Mouse (Mus musculus) midbrain, postnatal 0 days (tissue): ENCODE measurements around the gene Fcnb. TPM values are rescaled to one million over a fixed set of nuclear protein-coding genes. Genes with fewer than 3 reads are reported as not detected.

ENCODE experiments used
- ATAC-seq: fragments of 200-750 bp; cut with Nextera tagmentation; 2 replicates; pipeline ENCODE4 v1.8.0; 2017; ENCODE audit warnings: moderate number of reproducible peaks, mild to moderate bottlenecking, moderate TSS enrichment, moderate library complexity; ENCODE audit not compliant: low FRiP score
- DNase-seq: peaks from one replicate; pipeline ENCODE4 v3.0.0-alpha.2; 2015; ENCODE audit warnings: low spot score
- H3K27ac ChIP-seq: fragments of 300-500 bp; sonication (generic); 2 replicates; pipeline ENCODE4 v1.5.1; 2014; ENCODE audit warnings: low read depth, mild to moderate bottlenecking, low read length, mixed read lengths
- H3K27me3 ChIP-seq: fragments of 300-500 bp; sonication (generic); 2 replicates; pipeline ENCODE4 v1.6.1; 2014; ENCODE audit warnings: low read length, control low read depth, mixed read lengths; ENCODE audit not compliant: insufficient read depth
- H3K36me3 ChIP-seq: fragments of 300-500 bp; sonication (generic); 2 replicates; pipeline ENCODE4 v1.6.1; 2014; ENCODE audit warnings: low read length, control low read depth, mixed read lengths; ENCODE audit not compliant: insufficient read depth
- H3K4me1 ChIP-seq: fragments of 300-500 bp; sonication (generic); 2 replicates; pipeline ENCODE4 v1.6.1; 2014; ENCODE audit warnings: mild to moderate bottlenecking, control low read depth, antibody characterized with exemption, low read length, mixed read lengths; ENCODE audit not compliant: insufficient read depth
- H3K4me2 ChIP-seq: fragments of 300-500 bp; sonication (generic); 2 replicates; pipeline ENCODE4 v1.6.1; 2014; ENCODE audit warnings: low read depth, mild to moderate bottlenecking, low read length, mixed read lengths; ENCODE audit not compliant: poor library complexity, severe bottlenecking
- H3K4me3 ChIP-seq: fragments of 300-500 bp; sonication (generic); 2 replicates; pipeline ENCODE4 v1.5.1; 2014; ENCODE audit warnings: low read depth, mild to moderate bottlenecking, low read length, moderate library complexity
- H3K9ac ChIP-seq: fragments of 300-500 bp; sonication (generic); replicated peaks from 2 replicates; pipeline ENCODE4 v1.6.1; 2014; ENCODE audit warnings: mild to moderate bottlenecking, low read length, moderate library complexity, mixed read lengths; ENCODE audit not compliant: poor library complexity, severe bottlenecking
- H3K9me3 ChIP-seq: fragments of 300-500 bp; sonication (generic); 2 replicates; pipeline ENCODE4 v1.6.1; 2016; ENCODE audit warnings: low read length, control low read depth
- CTCF ChIP-seq: IDR thresholded peaks from 2 replicates; pipeline ENCODE4 v1.5.1; 2016; ENCODE audit warnings: antibody characterized with exemption, mild to moderate bottlenecking
- WGBS: fragments of 180-500 bp; shearing (Covaris S2); extraction: QIAGEN DNeasy Blood & Tissue Kit; methylation state at CpG from one replicate; pipeline ENCODE4 v1.1.7; 2014; 5-methylcytosine and 5-hydroxymethylcytosine counted together
- polyA plus RNA-seq: library from polyadenylated mRNA; unstranded; fragments of >200 nt; fragmentation: Nextera tagmentation; extraction: Ambion mirVana; gene quantifications from 2 replicates; pipeline ENCODE4 v1.2.1, GENCODE M21; 2015
- total RNA-seq: library from RNA; depleted of rRNA; stranded (reverse); fragments of >200 nt; gene quantifications from 2 replicates; pipeline ENCODE4 v1.2.3, GENCODE M21; 2014

Gene Fcnb
- total and polyA plus RNA-seq, 2 experiments from 2014 or later = not detected

DNA sequence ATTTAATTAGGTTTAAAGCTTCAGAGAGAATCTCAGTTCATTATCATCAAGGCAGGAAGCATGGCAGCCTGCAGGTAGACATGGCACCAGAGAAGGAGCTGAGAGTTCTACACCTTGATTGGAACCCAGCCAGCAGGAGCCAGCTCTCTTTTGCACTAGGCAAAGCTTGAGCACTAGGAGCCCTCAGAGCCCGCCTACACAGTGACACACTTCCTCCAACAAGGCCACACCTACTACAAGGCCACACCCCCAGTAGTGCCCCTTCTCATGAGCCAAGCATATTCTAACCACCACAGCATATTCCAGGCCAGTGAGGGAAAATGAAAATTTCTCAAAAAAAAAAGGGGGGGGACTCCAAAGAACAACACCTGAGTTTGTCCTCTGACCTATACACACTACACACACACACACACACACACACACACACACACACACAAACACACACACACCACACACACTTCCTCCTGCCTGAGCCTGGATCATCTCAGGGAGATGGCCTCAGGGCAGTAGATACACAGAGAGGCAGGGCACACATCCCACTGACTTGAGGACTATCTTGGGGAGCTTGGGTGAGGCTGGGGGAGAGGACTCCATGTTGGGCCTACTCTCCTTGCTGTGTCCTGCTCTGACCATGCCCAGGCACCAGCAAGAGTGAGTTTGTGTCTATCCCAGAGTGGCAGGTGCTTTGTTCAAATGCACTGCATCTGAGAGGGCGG, 16.7 kb downstream of the Fcnb start:
- peak; percentile 38 for DNase-seq
- H3K9ac ChIP-seq = no peak overlapping the region
- H3K4me1 ChIP-seq = 0 out of 2 replicates have a peak, but pooled peaks cover 3% of the 10 kb centered on the region
- H3K4me3 ChIP-seq = no peak overlapping the region
- no peak overlapping the region for H3K27ac ChIP-seq
- H3K36me3 ChIP-seq = no peaks in the 10 kb centered on the region
- WGBS = 72% methylated on average over 2 of the region's 2 CpGs
- ATAC-seq = no peak
- no peak for TF ChIP-seq CTCF
- H3K4me2 ChIP-seq = no peak overlapping the region
- no peaks in the 10 kb centered on the region for H3K9me3 ChIP-seq
- no peaks in the 10 kb centered on the region for H3K27me3 ChIP-seq

DNA sequence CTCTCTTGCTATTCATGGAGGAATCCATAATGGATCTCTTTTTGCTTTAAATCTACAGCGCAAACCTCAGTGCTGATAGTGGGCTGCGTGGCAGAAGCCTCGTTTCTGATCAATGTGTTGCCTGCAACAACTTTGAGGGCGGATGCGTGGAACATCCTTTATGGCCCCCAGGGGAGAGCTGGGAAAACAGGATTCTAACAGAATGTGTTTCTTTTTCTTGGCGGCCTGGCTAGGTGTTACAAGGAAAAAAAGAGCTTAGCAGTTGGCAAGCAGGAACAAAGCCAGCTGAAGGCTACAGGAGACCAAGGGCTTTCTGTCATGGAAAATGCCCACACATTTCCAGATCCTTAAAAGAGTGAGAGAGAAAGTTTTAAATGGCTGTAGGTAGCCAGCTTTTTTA, 17.5 kb downstream of the Fcnb start:
- Histone ChIP-seq H3K4me1 (0 out of 2 replicates have a peak, but pooled peaks cover 3% of the 10 kb centered on the region), H3K4me2 (no peak overlapping the region), H3K9ac (no peak overlapping the region), H3K36me3 (no peaks in the 10 kb centered on the region), H3K27ac (no peak overlapping the region), H3K4me3 (no peak overlapping the region), H3K9me3 (no peaks in the 10 kb centered on the region), H3K27me3 (no peaks in the 10 kb centered on the region)
- ATAC-seq (no peak), DNase-seq (peak; percentile 46)
- WGBS = 34% methylated on average over 6 of the region's 6 CpGs
- no peak for TF ChIP-seq CTCF

DNA sequence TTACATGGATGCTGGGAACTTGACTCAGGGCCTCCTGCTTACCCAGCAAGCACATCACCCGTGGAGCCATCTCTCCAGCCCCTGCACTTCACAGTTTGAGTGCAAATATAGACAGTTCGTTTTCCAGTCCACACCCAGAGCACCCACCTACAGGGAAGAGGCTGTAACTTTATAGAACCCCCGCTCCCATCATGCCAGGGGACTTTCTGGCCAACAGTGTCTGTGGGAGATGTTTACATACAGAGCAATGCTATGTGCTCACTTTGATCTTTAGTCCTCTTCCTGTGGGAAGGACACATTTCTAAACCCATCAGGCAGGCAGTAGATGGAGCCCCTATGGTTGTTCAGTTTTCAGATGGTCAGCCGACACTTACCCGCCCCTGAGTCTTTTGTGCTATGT, 18.0 kb downstream of the Fcnb start:
- Histone ChIP-seq H3K27me3 (no peaks in the 10 kb centered on the region), H3K36me3 (no peaks in the 10 kb centered on the region), H3K4me2 (no peak overlapping the region), H3K27ac (no peak overlapping the region), H3K4me1 (0 out of 2 replicates have a peak, but pooled peaks cover 3% of the 10 kb centered on the region), H3K9ac (no peak overlapping the region), H3K4me3 (no peak overlapping the region), H3K9me3 (no peaks in the 10 kb centered on the region)
- WGBS = 74% methylated on average over 5 of the region's 5 CpGs
- ATAC-seq (no peak), DNase-seq (no peak)
- no peak for TF ChIP-seq CTCF

DNA sequence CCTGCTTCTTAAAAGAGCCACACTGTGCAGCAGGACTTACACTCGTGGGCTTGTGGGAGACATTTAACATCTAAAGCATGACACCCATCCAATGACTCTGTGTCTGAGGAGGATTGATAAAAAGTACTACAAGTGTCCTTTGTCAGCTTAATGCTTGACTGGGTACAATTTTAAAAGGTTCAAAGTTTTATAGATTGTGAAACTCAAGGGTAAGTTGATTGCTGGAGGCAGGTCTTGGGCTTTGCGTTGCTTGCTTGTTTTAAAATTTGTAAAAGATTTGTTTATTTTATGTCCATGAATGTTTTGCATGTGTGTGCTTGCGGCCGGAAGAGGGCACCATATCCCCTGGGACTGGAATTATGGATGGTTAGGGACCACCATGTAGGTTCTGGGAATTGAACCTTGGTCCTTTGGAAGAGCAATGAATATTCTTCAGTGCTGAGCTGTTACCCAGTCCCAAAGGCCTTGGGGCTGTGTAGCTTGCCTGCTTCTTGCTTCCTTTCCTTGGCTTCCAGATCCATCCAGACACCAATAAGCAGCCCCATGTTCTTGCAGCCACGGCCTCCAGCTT, 19.5 kb downstream of the Fcnb start:
- no peaks in the 10 kb centered on the region for H3K36me3 ChIP-seq
- WGBS = 94% methylated on average over 5 of the region's 5 CpGs

DNA sequence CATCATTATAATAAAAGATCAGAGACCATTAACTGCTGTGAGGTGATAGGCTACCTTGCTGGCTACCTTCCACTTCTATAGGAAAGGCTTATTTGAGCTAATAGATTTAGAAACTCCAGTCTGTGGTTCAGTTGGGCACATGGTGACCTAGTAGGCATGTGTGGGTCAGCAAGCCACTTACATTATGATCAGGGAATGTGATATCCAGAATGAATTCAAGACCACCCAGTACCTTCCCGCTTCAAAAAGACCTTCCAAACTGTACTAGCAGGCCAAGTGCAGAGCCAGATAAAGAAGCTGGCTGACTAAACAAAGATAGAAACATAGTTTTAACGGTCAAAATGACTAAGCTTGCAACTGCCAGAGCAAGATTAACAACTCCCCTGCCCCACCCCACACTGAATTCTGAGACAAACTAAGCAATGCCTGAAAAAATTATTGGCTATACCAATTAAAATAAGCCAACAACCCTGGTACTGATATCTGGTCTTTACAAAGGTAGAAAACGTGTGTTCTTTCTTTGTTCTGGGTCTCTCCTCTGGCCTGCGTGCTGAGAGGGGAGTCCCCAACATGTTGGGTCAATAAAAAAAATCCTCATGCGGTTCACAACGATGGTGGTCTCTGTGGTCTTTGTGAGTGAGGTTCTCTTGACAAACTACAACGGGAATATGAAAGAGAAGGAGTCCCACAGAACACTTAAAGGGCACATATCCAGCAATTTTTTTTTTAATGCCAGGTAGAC, 20.2 kb downstream of the Fcnb start:
- Histone ChIP-seq H3K27me3 (no peaks in the 10 kb centered on the region), H3K4me2 (no peak overlapping the region), H3K4me1 (0 out of 2 replicates have a peak, but pooled peaks cover 3% of the 10 kb centered on the region), H3K27ac (no peak overlapping the region), H3K9ac (no peak overlapping the region), H3K9me3 (no peaks in the 10 kb centered on the region), H3K36me3 (no peaks in the 10 kb centered on the region), H3K4me3 (no peak overlapping the region)
- no peak for TF ChIP-seq CTCF
- 79% methylated on average over 7 of the region's 7 CpGs for WGBS
- DNase-seq = no peak
- no peak for ATAC-seq

More for the DNA sequence above, 19.5 kb downstream of the Fcnb start:
- no peak for DNase-seq
- ATAC-seq = no peak
- no peak overlapping the region for H3K9ac ChIP-seq
- H3K27ac ChIP-seq = no peak overlapping the region
- TF ChIP-seq CTCF = no peak
- H3K27me3 ChIP-seq = no peaks in the 10 kb centered on the region
- no peak overlapping the region for H3K4me2 ChIP-seq
- no peak overlapping the region for H3K4me3 ChIP-seq
- 0 out of 2 replicates have a peak, but pooled peaks cover 3% of the 10 kb centered on the region for H3K4me1 ChIP-seq
- no peaks in the 10 kb centered on the region for H3K9me3 ChIP-seq
